ENCODE assay signal across 27 mouse cellular contexts in genomic region chr2:145468701-145469325, GRCm38 (mm10).
A peak's percentile ranks its signal among the peaks of the same experiment; 100 is the strongest.
DNase-seq lines count a peak whose midpoint lies in the region; ATAC-seq and TF ChIP-seq lines count a peak whose summit lies in the region.
"Had no signal": no experiment of that assay in that cellular context is flagged by ENCODE, and none has a peak within 500 bp of the region (broad histone marks: within the 10 kb centered on the region; RNA-seq: fewer than 3 reads in every experiment).

No protein-coding gene starts in this region.

- no peaks in the 10 kb centered on the region for H3K4me1 ChIP-seq in liver, adult 2 months (ENCODE audit: control insufficient read depth, insufficient read depth, low read length)
- H3K4me1 ChIP-seq in liver, embryonic 11.5 days (replicated peaks; ENCODE audit: control insufficient read depth, insufficient read depth, low read length): no peaks in the 10 kb centered on the region
- H3K4me1 ChIP-seq: forebrain, embryonic 10.5 days; forebrain, embryonic 13.5 days; heart, embryonic 12.5 days; heart, embryonic 15.5 days had no signal

- no peaks in the 10 kb centered on the region for H3K9me3 ChIP-seq in liver, embryonic 11.5 days (ENCODE audit: control insufficient read depth, low read length)
- H3K9me3 ChIP-seq: forebrain, embryonic 10.5 days; forebrain, embryonic 13.5 days; heart, embryonic 12.5 days; heart, embryonic 15.5 days had no signal

- ATAC-seq in liver, embryonic 11.5 days (replicated peaks; ENCODE audit: low FRiP score): no peak
- ATAC-seq in granulocyte monocyte progenitor cell, adult 5-6 weeks (replicated peaks; ENCODE audit: poor library complexity, severe bottlenecking): peak; percentile 70
- no peak for ATAC-seq in CD4-positive, CD25-positive, alpha-beta regulatory T cell, adult 4 months
- ATAC-seq: forebrain, embryonic 13.5 days; forebrain, embryonic 16.5 days; hindbrain, postnatal 0 days; Patski had no signal

- DNase-seq in heart, adult 8-10 months (ENCODE audit: low spot score): peak; percentile 11
- DNase-seq in heart, postnatal 4 days: no peak
- DNase-seq in liver, adult 2 months (ENCODE audit: extremely low read depth, low read depth, low spot score): peak; percentile 21
- no peak for DNase-seq in liver, embryonic 11.5 days (ENCODE audit: low spot score)
- no peak for DNase-seq in thymus, postnatal 14 days
- DNase-seq: adrenal gland, postnatal 10 days; adrenal gland, postnatal 36 days; cerebellum, adult 11-12 months; cerebellum, adult 9-10 months; cerebellum, postnatal 14 days; gastrocnemius, postnatal 10 days; gastrocnemius, postnatal 36 days; heart, adult 11 months; heart, postnatal 10 days; heart, postnatal 36 days had no signal

- H3K27me3 ChIP-seq in liver, adult 2 months (ENCODE audit: control insufficient read depth, insufficient read depth, low read length): no peaks in the 10 kb centered on the region
- H3K27me3 ChIP-seq in liver, embryonic 11.5 days (replicated peaks; ENCODE audit: control insufficient read depth, insufficient read depth, low read length): no peaks in the 10 kb centered on the region
- H3K27me3 ChIP-seq: CH12.LX; forebrain, embryonic 13.5 days; heart, embryonic 12.5 days; heart, embryonic 15.5 days; Patski had no signal

- H3K4me2 ChIP-seq in liver, embryonic 11.5 days: no peak overlapping the region
- H3K4me2 ChIP-seq: forebrain, embryonic 13.5 days; heart, embryonic 12.5 days; heart, embryonic 15.5 days; hindbrain, embryonic 14.5 days had no signal

- H3K9ac ChIP-seq in liver, adult 2 months (ENCODE audit: low read depth, low read length): no peak overlapping the region
- H3K9ac ChIP-seq in liver, embryonic 11.5 days (ENCODE audit: low read depth, low read length): no peak overlapping the region
- H3K9ac ChIP-seq: forebrain, embryonic 13.5 days; heart, embryonic 12.5 days; heart, embryonic 15.5 days; hindbrain, embryonic 14.5 days had no signal

- H3K4me3 ChIP-seq in liver, adult 2 months (ENCODE audit: insufficient read depth, low read depth, low read length): no peak overlapping the region
- no peak overlapping the region for H3K4me3 ChIP-seq in liver, embryonic 11.5 days (ENCODE audit: low read depth, low read length)
- H3K4me3 ChIP-seq: forebrain, embryonic 10.5 days; forebrain, embryonic 13.5 days; heart, embryonic 12.5 days; heart, embryonic 15.5 days had no signal

- no peak for TF ChIP-seq CTCF in liver, adult 2 months (IDR thresholded peaks at IDR 0.05; ENCODE audit: low read depth, low read length)

- no peaks in the 10 kb centered on the region for H3K36me3 ChIP-seq in liver, adult 2 months (ENCODE audit: control insufficient read depth, insufficient read depth, low read length)
- H3K36me3 ChIP-seq in liver, embryonic 11.5 days (ENCODE audit: control insufficient read depth, insufficient read depth, low read length): no peaks in the 10 kb centered on the region
- H3K36me3 ChIP-seq: forebrain, embryonic 10.5 days; G1E; heart, embryonic 12.5 days; heart, embryonic 15.5 days had no signal

- 83% methylated on average over 5 of the region's 5 CpGs for WGBS in liver, adult 2 months
- WGBS in liver, embryonic 11.5 days: 89% methylated on average over 5 of the region's 5 CpGs

- TF ChIP-seq POLR2A in liver, adult 2 months (IDR thresholded peaks at IDR 0.05; ENCODE audit: extremely low read depth, insufficient read depth, low read length): no peak

- no peaks in the 10 kb centered on the region for H3K79me2 ChIP-seq in liver, adult 2 months (ENCODE audit: control insufficient read depth, insufficient read depth, low read length)

- H3K27ac ChIP-seq in liver, adult 2 months (replicated peaks; ENCODE audit: insufficient read depth, low read depth, low read length): no peak overlapping the region
- no peak overlapping the region for H3K27ac ChIP-seq in liver, embryonic 11.5 days (ENCODE audit: low read depth, low read length)
- H3K27ac ChIP-seq: forebrain, embryonic 10.5 days; forebrain, embryonic 13.5 days; heart, embryonic 15.5 days; hindbrain, embryonic 14.5 days; hindbrain, postnatal 0 days had no signal

Comparison
In these comparisons a context has a peak if more than half of its experiments do, and no peak if none do; other contexts are left out.
1. DNase-seq: peak in heart, adult 8-10 months (single experiment) and liver, adult 2 months (single experiment); none in heart, postnatal 4 days (single experiment), liver, embryonic 11.5 days (single experiment) and thymus, postnatal 14 days (single experiment).